Mouse (Mus musculus) lung, postnatal 4 days (tissue): ENCODE data around the gene Tpgs1.

Experiments
- DNase-seq, 2 experiments: peaks; one replicate each; pipeline ENCODE4 v3.0.0; 2021

Gene Tpgs1

DNA sequence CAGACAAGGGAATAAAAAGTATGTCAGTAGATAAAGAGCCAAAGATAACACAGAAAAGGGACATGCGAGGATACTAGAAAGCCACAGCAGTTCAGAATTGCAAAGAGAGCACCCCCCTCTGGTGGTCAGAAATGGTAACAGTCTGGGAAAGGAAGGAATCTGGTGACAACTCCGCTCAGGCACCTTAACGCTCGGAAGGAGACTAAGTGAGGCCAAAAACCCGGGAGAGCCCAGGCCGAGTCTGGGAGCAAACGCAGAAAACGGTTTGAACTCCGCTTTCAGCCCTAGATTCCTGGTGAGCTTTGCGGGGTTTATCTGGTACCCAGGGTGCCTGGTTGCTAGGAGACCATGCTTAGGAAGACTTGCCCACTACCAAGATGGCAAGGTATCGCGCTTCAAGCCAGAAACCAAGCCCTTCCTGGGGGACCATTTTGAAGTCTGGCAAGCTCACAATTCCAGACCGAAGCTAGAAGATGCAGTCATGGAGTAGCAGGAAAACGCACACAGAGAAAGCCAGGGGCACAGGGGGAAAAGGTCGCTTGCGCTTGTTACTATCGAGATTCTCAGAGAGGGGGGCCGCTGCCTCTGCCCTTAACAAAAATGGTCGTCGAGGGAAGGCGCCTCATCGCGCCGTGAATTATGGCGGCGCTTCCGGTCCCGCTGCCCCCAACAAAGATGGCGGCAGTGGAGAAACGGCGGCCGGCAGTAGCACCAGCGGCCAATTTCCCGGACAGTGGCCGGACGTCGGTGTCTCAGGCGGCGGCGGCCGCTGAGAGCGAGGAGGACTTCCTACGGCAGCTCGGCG, at the start of gene Tpgs1:
Tpgs1 (plus strand) TSS at position 599 of the 805 bp plus-strand sequence.
- peak; percentile 90 to 91 for DNase-seq

DNA sequence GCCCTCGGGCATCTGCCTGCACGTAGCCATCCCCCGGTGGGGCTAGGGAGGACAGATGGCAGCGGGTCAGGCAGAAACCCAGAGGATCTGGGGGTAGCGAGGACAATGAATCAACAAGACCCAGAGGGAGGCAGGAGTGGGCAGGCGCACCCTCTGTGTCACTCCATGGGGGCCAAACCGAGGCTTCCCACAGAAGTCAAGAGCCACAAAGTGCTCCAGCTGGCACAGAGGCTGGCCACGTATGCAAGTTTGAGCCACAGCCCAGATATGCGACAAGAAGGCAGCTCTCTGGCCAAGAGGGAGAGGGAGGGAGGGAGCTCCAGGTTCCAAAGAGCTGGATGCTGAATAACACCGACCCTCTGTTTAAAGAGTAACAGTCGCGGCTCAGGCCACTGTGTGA, 45.2 kb upstream of the Tpgs1 start:
- DNase-seq, result no peak

DNA sequence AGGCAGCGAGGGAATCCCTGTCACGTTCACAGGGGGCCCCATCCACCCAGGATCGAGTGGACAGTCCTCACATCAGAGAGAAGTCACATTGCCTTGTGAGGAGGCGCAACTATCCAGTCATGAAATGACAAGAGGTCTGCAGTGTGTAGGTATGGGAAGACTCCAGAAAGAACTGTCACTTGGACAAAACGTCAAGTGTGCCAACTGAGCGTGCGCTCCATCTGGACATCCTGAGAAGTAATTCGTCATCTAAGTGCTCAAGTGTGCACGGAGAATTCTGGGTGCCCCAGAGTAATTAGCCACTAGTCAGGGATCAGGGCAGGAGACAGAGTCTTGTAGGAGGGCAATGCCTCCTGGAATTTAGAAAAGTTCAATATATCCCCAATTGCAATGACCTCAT, 43.8 kb upstream of the Tpgs1 start:
- DNase-seq, result no peak

DNA sequence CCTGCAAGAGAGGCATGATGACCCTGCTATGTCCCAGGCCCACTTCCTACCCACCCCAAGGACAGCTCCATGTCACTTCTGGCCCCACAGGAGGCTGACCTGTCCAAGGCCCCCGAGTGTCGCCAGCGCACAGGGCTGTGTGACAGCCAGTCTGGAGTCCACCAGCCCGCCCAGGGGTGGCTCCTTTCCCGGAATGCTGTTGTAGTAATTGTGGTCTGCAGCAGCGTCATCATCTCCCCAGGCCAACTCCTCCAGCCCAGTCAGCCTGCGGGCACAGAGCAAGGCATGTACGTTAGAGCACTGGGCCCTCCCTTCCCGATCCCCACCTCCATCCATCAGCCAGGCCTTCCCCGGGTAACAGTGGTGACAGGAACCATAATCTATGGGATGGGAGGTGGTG, 43.0 kb upstream of the Tpgs1 start:
- DNase-seq, result no peak

DNA sequence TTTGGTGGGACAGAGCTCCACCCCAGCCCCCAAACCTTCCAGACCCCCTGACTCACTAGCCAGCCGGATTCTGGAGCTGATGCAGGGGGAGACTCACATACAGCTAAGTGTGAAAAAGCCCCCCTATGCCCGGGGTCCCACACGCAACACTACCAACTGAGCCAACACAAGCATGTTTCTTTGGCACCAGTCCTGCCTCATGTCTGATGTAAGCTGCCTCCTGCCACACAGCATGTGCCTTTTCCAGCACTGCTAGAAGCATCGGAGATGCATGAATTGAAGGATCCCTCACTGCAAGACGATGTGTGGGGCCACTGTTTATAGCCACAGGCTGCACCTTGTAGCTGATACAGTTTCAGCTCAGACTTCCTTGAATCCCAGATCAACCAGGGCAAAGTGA, 40.8 kb upstream of the Tpgs1 start:
- DNase-seq, result no peak

DNA sequence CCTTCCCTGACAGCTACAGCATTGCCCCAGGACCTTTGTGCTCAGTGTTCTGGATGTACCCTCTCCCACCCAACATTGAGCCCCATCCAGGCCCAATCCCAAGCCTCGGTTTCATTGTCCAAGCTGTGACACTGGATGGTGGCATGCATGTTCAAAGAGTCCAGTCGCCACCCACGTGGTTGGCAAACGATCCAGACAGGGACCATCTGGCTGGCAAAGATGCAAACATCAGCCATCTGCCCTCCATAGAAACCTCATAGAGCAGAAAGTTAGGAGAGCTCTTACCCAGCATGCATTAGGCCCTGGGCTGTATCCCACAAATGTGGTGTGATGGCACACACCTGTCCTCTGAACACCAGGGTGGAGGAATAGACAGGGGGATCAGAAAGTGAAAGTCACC, 37.7 kb upstream of the Tpgs1 start:
- no peak for DNase-seq

DNA sequence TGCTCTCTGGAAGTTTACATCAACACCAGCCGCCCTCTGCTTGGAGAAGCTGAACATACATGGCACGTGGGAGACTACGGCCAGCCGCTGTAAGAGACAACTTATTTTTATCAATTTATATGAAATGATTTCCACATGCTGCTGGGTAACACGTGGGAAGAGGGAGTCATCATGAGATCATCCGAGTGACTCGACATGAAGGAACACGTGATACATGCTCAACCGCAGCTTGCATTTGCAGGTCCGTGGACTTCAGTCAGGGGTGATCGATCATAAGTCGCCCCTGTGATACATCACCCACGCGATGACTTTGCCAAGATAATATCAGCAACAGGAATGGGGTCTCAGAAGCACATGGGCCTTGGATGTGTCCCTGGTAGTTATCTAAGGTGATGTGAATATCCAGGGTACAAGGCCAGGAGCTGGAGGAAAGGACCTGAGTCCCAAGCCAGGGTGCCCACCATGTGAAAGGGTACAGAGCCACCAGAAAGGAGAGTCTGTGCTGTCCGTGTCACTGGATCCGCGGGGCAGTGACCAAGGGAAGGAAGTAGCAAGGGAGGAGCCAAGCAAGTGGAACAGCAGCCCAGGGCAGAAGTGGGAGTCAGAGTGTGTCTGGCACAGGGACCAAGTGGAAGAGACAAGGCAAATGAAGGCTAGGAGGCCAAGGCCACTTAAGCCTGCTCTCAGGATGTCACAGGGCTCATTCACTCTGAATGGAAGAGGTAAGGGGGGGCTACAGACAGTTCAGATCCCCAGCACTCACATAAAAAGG, 36.0 kb upstream of the Tpgs1 start:
- DNase-seq, result no peak

DNA sequence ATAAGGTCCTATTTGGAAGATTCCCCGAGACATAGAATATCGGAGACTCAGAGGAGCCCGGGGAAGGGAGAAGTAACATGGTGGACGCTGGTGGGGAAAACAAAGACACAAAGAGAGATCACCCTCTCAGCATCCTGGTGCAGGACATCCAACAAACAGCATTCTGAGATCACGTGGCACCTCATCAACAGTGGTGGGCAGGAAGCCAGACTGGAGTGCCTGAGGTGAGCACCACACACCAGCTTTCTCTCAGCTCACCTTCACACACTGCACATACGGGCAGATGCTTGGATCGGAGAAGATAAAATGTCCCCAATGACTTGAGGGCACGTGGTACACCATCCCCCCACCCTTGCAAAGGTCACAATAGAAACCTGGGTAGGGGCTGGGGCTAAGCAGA, 32.9 kb upstream of the Tpgs1 start:
- no peak for DNase-seq

DNA sequence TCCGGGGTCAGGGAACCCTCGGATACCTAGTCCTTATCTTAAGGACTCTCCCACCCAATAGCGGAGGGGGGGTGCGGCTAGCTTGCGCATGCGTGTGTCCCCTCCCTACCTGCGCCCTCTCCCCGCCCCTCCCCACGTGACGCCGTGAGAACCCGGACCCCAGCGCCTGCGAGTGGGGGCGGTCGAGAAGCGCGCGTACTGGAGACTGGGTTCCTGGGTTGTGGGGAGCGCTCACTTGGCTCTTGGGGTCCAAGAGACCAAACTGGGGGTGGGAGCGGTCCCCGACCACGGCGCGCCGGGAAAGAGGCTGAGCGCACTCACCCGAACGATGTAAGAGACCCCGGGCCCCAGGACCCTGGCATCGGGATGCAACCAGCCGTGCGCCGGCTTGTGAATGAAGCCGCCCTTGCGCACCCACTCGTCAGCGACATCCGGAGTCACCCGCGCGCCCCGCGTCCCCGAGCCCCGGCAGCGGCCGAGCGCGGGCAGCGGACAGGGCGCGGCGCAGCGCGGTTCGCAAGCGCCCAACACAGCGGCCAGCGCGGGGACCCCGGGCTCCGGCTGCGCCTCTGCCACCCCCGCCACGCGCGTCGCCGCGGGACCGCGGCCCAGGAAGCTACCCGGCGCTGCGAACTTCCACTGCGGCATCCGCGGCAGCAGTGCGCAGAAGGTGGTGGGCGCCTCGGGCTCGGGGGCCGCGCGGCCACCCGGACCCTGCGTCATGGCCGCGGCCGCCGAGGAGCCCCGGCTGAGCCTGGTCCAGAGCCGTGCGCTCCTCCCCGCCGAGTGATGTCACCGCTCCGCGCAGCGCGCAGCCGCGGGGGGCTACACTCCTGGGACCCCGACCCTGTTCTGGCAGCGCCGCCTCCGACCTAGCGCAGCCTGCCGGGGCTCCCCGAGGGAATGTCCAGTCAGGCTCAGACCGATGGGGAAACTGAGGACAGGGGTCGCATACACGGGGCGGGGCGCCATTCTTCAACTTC, 31.8 kb upstream of the Tpgs1 start, which contains the start of gene Shc2:
Shc2 (minus strand) TSS at position 791 of the 983 bp plus-strand sequence.
- peak in 1 of 2 experiments; percentile 24 for DNase-seq

DNA sequence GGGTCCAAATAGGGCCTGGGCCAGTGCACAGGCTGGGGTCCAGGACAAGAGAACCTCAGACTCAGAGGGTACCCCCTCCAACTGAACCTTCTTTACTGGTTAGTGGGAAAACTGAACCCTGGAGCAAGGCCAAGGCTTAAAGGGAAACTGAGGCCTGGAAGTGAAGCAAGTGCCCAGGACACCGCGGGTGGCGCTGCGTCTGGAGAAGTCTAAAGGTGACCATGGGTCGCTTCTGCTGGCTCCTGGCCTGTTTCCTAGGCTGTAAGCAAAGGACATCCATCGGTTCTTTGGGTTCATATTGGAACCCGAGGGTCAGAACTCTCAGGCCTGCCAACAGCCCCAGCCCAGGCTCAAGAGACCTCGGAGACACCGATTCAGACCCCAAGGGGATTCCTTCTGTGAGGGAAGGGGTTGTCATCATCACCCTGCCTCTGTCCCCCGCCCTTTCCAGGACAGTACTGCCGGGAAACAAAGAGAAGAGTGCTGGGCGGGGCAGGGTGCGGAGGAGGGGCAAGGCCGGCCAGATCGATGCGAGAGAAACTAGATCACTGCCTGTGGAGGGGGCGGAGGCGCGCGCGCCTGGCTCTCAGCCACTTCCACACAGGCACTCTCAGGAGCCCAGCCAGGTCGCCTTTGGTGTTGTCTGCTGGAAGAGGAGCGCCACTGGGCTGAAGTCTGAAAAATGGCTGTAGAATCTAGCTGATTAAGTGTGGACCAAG, 30.5 kb upstream of the Tpgs1 start:
- peak; percentile 31 to 43 for DNase-seq

DNA sequence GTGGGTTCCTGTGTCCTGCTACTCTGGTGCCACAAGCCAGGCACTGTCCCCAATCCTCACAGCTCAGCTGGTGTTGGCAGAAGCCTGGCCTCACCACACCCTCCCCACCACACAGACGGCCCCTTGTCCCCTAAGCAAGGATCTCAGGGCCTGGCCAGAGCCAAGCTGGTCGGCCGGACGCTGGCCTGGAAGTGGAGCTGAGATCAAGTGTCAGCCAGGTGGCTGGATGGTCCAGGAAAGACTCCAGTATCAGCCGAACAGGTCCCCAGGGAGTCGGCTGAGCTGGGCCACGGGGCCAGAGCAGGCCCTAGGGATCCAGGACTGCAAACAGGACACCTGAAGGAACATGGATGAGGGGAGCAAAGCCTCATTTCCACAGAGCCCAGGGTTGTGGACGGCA, 23.5 kb upstream of the Tpgs1 start, which contains the start of gene Odf3l2:
Odf3l2 (minus strand) TSS at position 28 of the 400 bp plus-strand sequence.
- DNase-seq, result no peak

DNA sequence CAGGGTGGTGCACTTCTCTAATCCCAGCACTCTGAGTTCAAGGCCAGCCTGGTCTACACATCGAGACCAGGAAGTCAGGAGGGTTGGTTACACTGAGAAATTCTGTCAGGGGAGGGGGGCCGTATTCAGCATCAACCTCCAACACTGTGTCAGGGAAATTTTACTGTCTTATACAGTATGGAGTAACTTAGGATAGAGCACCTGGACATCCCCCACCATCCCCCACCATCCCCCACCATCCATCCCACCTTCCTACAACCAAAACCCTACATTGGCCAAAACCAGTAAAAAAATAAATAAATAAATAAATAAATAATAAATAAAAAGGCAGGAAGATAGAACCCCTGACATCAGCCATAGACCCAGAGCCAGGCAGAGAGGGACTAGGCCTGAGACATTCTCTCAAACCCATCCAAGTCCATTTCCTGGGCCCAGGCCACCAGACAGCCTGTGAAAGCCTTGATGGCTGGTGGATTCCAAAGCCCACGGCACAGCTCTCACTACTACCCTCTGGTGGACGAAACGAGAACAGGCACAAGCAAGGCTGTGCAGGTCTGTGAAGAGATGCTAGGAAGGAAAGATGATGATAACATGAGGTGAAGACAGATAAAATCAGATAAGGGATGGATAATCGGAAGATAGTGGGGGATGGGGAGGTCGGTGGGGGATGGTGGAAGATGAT, 20.0 kb upstream of the Tpgs1 start:
- peak; percentile 49 to 75 for DNase-seq

DNA sequence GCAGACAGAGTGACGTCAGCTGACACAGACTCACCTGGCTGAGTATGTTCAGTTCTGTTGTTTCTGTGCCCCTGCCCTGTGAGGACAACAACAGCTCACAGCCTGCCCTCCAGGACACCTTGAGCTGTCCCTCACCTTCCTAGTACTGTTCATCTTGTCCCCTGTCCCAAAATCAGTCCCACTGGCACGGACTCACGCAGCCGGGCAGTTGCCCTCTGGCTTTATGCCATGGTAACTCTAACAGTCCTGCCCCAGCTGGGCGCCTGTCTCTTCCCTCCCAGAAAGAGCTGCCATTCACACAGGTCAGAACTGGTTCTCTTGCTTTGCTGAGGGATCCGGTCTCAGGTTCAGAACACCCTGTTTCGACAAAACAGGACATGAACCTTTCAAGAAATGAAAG, 16.4 kb upstream of the Tpgs1 start:
- DNase-seq, result no peak

DNA sequence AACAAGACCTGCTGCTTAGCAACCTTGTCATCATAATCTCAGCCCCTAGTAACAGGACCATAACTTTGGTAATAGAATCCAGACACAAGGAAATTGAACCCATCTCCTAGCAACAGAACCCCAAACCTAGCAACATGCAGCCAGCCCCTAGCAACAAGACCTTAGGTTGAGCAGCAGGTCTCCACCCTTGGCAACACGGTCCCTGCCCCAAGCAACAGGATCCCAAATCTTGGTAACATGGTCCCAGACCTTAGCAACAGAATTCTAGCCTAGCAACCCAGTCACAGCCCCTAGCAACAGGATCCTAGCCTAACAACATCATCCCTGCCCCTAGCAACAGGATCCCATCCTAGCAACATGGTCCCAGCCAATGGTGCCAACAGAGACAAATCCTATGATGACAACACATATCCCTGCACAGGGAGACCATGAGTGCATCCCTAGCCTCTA, 14.2 kb upstream of the Tpgs1 start:
- no peak for DNase-seq

DNA sequence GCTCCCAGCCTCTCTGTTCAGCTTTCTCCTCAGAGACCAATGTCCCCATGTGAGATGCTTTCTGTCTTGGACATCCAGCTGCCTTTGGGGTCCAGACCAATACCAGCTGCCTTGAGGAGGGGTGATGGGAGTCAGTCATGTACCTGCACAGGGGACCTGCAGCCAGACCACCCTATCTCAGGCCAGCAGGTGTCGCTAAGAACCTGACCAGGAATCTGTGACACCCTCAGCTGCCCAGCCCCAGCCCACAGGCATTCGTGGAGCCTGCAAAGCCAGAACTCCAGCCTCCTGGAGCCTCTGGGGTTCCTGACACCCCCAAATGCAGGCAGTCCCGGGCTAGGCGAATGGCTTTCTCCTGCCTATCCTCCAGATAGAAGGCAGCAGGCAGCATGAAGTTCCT, 10.3 kb upstream of the Tpgs1 start:
- no peak for DNase-seq

DNA sequence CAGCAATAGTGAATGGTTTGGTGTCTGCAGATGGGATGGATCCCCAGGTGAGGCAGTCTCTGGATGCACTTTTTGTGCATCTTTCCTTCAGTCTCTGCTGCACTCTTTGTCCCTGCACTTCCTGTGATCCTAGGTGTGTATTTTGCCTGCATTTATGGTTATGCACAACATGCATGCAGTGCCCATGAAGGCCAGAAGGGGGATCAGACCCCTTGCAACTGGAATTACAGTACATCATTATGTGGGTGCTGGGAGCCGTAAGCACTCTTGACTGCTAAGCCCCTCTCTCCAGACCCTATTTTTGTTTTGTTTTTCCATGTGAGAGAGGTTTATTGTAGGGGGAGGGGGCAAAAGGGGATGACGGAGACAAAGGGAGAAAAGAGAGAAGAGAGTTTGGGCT, 8.9 kb upstream of the Tpgs1 start:
- DNase-seq, result no peak

DNA sequence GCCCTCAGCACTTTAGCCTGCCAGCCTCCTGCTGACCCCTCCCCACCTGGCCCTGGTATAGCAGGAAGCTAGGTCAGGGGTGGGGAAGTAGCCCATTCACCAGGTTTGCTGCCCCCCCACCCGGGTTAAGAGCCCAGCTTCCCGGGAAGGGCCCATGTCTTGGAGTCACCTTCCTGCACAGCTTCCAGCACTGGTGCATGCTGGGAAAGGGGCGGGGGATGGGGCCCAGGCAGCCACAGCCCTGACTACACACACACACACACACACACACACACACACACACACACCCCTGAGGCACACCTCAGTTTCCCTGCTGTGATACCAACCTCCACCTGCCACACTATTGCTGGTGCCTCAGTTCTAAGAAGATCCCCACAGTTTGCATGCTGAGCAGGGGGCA, 7.3 kb upstream of the Tpgs1 start:
- DNase-seq, result no peak

DNA sequence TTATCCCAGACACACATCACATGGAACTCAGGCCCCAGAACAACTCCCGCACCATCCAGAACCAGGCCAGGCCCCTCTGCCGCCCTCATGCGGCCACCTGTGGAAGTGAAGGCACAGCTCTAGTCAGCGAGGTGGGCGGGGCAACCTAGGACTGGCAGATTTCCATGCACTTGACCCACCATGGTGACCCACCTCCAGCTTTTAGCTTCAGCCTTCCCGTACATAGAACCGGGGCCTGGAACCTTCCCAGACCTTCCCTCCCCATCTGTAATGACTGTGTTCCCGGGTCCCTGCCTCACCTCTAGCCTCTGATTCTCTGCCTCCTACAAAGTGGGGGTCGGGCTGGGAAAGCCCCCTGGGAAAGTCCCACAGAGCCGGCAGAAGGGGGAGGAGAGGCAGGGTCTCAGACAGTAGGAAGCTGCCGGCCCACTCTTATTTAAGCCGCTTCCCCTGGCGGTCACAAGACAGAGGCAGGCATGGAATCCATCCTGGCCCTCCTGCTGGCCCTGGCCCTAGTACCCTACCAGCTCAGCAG, 5.0 kb upstream of the Tpgs1 start, which contains the start of gene Madcam1:
Madcam1 (plus strand) TSS at position 429 of the 535 bp plus-strand sequence.
- peak; percentile 65 to 81 for DNase-seq

DNA sequence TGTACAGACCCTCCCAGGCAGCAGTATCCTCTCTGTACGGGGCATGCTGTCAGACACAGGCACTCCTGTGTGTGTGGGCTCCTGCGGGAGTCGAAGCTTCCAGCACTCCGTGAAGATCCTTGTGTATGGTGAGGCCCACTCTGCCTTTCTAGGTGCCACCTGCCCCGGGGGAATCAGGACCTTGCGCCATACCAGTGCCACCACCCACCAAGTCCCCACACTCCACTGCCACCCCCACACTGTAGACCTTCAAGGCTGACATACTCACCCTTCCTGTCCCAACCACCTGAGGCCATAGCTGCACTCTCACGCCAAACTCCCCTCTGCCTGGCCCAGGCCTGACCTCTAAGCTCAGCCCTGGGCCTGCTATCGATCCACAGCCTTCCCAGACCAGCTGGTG, 4.1 kb upstream of the Tpgs1 start:
- no peak for DNase-seq

DNA sequence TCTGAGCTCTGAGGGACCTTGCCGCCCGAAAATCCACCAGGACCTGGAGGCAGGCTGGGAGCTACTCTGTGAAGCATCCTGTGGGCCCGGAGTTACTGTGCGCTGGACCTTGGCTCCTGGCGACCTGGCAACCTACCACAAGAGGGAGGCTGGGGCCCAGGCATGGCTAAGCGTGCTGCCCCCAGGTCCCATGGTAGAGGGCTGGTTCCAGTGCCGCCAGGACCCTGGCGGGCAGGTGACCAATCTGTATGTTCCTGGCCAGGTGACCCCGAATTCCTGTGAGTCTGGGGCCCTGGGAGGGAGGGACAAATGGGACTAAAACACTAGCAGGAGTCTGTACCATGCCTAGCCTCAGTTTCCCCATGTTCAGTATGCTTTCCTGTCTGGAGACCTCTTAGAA, 2.7 kb upstream of the Tpgs1 start:
- DNase-seq, result no peak

DNA sequence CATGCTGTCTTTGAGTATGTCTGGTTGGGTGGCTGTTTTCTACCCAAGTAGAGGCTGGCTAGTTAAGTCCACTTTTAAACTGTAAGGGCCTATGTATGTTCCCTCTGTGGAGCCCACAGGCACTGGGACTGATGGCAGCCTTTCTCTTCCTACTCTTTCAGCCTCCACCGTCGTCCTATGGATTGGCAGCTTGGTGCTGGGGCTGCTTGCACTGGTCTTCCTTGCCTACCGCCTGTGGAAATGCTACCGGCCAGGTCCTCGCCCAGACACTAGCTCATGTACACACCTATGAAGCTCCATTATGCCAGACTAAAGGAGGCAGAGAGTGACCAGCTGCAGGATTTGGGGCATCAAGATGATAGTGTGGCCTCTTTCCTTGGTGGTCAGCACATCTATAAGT, 1.1 kb upstream of the Tpgs1 start:
- DNase-seq, result no peak
